Mouse (Mus musculus) megakaryocyte-erythroid progenitor cell, adult 5 weeks (primary cell): Measurements from ENCODE around the gene Prr3. TPM values are rescaled to one million over a fixed set of nuclear protein-coding genes. Genes with fewer than 3 reads are reported as not detected.

ENCODE experiments used
- polyA plus RNA-seq: library from polyadenylated mRNA; stranded (reverse); fragments of >175 nt; gene quantifications from 2 replicates; pipeline ENCODE4 v1.2.3, GENCODE M21; 2012

Gene Prr3
- 43.9 and 60.7 TPM in 2 replicates for polyA plus RNA-seq

DNA sequence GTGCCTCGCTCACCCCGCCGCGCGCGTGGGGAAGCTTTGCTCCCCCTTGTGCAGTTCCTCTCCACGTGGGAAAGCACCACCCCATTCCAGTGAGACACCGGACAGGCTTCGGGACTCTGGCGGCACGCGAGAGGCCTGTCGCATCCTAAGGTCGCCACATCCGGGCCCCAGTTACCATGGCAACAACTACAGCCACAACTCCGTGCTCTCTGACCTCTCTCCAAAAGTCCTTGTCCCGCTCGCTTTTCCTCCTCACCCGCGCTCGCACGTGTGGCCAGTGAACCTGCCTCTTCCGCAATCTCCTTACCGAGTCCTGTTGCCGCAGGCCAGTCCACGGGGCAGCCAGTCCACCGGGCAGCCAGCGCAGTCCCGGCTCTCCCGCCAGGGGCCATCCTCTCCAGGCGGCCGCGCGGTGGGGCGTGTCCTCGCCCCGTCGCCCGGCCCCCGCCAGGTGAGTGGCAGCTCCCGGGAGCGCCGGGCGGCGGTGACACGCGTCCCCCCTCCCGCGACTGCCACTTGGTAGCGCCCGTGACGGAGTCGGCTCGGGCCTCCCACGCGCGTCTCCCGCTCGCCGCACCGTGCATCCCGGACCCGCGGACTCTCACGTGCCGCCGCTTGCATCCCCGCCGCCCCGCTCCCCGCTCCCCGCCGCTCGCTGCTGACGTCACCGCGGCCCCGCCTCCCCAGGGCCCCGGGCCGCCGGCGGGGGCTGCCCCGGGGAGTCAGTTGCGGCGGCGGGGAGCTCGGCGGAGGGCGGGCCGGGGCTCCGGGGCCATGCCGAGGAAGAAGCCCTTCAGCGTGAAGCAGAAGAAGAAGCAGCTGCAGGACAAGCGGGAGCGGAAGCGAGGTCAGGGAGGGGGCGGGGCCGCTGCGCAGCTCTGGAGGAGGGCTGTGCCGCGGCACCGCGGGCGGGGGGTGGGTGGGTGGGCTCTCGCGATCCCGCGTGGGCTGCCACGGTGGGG, at the start of gene Prr3, which contains the start of gene Gnl1:
Gene Prr3 (minus strand): TSS at position 836 of the 962 bp plus-strand sequence.
Gene Gnl1 (plus strand): TSS at position 451 of the 962 bp plus-strand sequence.

DNA sequence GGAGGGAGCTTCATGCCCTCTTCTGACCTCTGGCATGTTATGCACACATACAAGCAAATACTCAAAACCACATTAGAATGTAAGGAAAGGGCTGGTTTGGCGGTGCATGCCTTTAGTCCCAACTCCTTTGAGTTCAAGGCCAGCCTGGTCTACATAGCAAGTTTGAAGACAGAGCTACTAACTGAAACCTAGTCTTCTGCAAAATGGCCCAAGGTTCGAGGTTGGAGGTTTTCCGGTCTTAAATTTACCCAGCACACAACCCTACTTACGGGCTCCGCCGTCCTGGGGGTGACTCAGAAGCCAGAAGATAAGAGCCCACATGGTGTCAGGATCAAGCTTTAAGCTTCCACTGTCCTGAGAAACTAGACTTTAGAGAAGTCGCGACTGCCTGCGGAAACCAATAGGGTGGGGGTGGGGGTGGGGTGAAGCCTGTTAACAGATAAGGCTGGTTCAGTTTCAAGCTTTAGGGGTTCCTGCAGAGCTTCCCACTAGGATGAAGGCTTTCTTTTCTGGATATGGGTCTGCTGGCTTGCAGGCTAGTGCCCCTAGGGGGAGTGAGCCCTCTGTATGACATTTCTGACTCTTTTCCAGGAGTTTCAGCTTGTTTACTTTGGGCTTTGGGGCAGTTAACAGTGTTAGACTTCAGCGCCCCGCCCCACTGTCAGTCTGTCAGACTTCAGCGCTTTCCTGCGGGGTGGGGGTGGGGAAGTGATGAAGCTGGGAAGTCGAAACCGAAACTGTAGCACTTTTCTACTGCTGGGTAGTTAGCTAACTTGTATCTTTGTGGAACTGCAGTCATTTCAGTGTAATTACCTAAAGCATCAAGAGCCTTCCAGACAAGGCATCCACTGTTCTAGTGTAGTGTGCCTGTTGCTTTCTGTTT, 40.4 kb upstream of the Prr3 start, which contains the start of gene H2-T24:
Gene H2-T24 (minus strand): TSS at position 370 of the 883 bp plus-strand sequence.

DNA sequence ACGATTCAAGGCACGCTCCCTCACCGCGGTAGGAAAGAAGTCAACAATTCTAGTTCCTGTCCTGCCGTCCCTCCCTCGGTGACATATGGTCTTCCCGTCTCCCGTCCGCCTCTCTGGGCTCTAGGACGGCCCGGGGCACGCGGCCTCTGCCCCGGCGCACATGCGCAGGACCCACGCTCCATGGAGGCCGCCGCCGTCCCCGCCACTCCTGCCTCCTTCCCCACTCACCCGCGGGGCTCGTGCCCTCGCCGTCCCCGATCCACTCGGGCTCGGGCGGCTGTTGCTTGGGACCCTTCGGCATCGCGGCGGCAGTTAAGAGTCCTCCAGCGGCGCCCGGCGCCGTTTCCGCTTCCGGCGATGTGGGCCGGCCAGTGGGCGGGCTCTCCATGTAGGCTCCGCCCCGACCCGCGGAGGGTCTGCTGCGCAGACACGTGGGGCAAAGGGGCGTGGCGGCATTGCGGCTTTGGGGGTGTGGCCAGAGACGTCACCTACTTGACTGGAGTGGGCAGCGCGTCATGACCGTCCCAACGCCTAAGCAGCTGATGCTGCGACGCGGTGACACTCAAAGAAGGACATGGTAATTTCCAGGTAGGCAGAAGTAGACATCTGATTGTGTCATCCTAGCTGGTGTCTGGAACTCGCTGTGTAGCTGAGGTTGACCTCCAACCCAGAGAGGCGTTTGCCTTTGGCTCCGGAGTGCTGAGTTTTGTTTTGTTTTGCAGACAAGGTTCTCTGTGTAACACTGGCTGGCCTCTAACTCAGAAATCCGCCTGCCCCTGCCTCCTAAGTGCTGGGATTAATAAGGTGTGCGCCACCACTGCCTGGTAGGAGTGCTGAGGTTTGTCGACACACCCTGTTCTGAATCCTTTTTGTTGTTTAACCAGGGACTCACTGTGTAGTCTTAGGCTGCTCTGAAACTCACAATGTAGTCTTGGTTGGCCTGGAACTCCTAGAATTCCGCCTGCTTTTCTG, 10.3 kb downstream of the Prr3 start, which contains the start of gene Abcf1:
Gene Abcf1 (minus strand): TSS at position 344 of the 972 bp plus-strand sequence.

Other genes starting within 250 kb of the Prr3 start
- gene Ier3, start 158.6 kb downstream of the Prr3 start, polyA plus RNA-seq = 131 and 159 TPM in 2 replicates
- gene Flot1, start 157.0 kb downstream of the Prr3 start, polyA plus RNA-seq = 86.8 and 112 TPM in 2 replicates
- gene Tubb5, start 141.9 kb downstream of the Prr3 start, polyA plus RNA-seq = 310 and 318 TPM in 2 replicates
- 20.6 and 21.4 TPM in 2 replicates for gene Mdc1, start 138.7 kb downstream of the Prr3 start, polyA plus RNA-seq
- gene Nrm, start 118.9 kb downstream of the Prr3 start, polyA plus RNA-seq = 36.4 and 39.2 TPM in 2 replicates
- gene Ppp1r18, start 114.6 kb downstream of the Prr3 start, polyA plus RNA-seq = 108 and 116 TPM in 2 replicates
- 55.5 and 78.6 TPM in 2 replicates for gene Dhx16, start 100.4 kb downstream of the Prr3 start, polyA plus RNA-seq
- 115 and 120 TPM in 2 replicates for gene 2310061I04Rik, start 82.8 kb downstream of the Prr3 start, polyA plus RNA-seq
- 20.1 and 28.3 TPM in 2 replicates for gene Atat1, start 70.2 kb downstream of the Prr3 start, polyA plus RNA-seq
- 7.6 and 13.3 TPM in 2 replicates for gene Mrps18b, start 63.8 kb downstream of the Prr3 start, polyA plus RNA-seq
- 37.9 and 38.9 TPM in 2 replicates for gene Ppp1r10, start 63.8 kb downstream of the Prr3 start, polyA plus RNA-seq
- gene Abcf1, start 10.5 kb downstream of the Prr3 start, polyA plus RNA-seq = 147 and 199 TPM in 2 replicates
- 103 and 140 TPM in 2 replicates for gene Gnl1, start 385 bp downstream of the Prr3 start, polyA plus RNA-seq
- gene H2-T24, start 40.3 kb upstream of the Prr3 start, polyA plus RNA-seq = 0.94 and 2.0 TPM in 2 replicates
- gene H2-T23, start 52.6 kb upstream of the Prr3 start, polyA plus RNA-seq = 172 and 205 TPM in 2 replicates
- gene H2-T22, start 62.5 kb upstream of the Prr3 start, polyA plus RNA-seq = 22.4 and 24.0 TPM in 2 replicates
- gene Gm6034, start 62.7 kb upstream of the Prr3 start, polyA plus RNA-seq = 0.03 TPM in 1 of 2 replicates, not detected in the other
- gene Gm11127, start 78.1 kb upstream of the Prr3 start, polyA plus RNA-seq = 0.09 TPM in 1 of 2 replicates, not detected in the other
- 0.06 TPM in 1 of 2 replicates, not detected in the other for gene Gm19684, start 141.4 kb upstream of the Prr3 start, polyA plus RNA-seq
- gene Gm7030, start 149.2 kb upstream of the Prr3 start, polyA plus RNA-seq = not detected in 2 replicates
- gene Gm8909, start 188.3 kb upstream of the Prr3 start, polyA plus RNA-seq = not detected in 2 replicates
- 0.16 TPM in 1 of 2 replicates, not detected in the other for gene H2-T3, start 210.1 kb upstream of the Prr3 start, polyA plus RNA-seq